Mouse (Mus musculus) spleen, postnatal 36 days (tissue): ENCODE results near the gene Cyb561d2.
"Not testable (repeated sequence)": the region's sequence is repeated elsewhere in the genome, so short reads cannot be mapped to it uniquely, and the experiment has no call there.

Experiments
- DNase-seq, 2 experiments: peaks; one replicate each; pipeline ENCODE4 v3.0.0; 2022; ENCODE audit warnings: low spot score in 2 of 2, mixed read lengths in 1 of 2

The Cyb561d2 gene

GRCm38 (mm10) chr9:107571534-107572326 lies 29.7 kb upstream of the Cyb561d2 start:
- DNase-seq, result no peak

DNA sequence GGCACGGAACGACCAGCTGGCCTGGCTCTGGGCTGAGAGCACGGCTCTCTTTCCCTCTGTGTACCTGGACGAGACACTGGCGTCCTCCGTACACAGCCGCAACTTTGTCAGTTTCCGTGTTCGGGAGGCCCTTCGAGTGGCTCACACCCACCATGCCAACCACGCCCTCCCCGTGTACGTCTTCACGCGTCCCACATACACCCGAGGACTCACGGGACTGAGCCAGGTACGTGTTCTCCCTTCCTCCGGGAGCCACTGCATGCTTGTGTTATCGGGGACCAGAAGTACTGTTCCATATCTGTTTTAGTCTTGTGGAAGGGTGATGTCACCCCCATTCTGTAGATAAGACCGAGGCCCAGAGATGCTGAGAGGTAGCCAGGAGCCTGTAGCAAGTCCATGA lies 28.9 kb upstream of the Cyb561d2 start:
- DNase-seq, result no peak

- no peak for DNase-seq
Measured at GRCm38 (mm10) chr9:107570016-107570415, 28.0 kb upstream of the Cyb561d2 start.

GRCm38 (mm10) chr9:107569270-107569669 lies 27.3 kb upstream of the Cyb561d2 start:
- DNase-seq, result no peak

DNA sequence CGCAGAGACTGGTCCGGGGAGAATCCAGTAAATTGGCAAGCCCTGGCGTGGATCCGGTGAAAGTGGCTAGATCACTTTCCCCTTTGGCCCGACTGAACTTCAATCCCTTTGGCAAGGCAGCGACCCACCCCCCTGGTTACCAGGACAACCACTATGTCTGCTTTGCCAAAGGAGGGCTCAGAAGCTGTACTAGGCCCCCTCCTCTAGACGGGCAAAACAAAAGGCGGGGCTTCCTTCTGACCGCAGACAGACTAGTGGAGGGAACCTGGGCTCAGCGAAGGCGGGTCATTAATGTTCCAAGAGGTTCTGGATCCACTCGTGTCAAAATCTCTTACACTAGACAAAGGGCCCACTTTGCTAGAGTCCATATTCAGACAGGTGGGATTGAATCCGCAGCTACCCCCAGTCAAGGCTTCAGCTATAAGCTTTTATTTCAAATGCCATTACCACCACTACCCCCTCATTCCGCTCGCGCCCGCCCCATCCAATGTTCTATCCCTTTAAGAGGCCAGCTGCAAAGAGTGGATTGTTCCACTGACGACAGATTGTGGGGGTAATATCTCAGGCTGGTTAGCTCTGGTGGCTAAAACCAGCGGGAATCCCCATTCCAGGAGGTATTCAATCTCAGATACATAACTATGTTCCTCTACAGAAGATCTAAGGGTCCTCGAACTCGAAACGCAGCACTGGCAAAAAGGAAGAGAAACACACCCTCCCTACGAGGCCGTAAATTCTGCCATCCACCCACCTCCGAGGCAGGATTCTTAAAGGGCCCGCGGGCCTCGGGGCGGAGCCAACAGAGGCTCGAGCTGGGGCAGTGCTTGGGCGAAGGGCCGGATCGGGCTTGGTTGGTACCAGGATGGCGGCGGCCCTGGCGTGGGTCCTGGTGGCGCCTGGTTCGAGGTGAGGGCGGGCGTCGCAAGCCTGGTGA lies 26.6 kb upstream of the Cyb561d2 start:
- peak; percentile 84 to 89 for DNase-seq

DNA sequence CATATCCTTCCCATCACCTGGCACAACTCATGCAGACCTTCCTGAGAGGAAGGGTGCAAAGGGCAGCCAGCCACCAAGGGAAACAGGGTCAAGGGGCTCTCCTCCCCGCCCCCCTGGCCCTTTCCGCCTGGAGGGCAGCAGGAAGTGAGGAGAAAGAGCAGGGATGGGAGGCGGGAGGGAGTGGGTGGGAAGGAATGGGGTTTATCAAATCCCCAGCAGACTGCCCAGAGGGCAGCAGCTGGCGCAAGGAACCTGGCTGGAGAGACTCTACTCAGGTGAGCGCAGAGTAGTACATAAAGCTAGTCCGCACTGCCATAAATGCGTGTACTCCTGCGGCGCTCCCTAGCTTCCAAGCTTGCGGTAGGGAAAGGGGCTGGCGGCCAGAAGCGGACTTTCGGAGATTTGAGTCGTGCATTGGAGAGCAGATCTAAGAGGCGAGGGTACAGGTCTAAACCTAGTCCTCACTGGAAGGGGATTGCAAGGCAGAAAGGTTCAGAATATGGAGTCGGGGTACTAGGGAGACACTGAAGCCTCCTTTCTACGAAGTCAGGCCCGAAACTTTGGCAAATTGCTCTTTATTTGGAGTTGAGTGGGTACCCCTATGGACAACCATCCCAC lies 25.8 kb upstream of the Cyb561d2 start, which contains the start of gene Hyal2:
Hyal2 (plus strand) TSS at position 244 of the 618 bp plus-strand sequence.
- DNase-seq, result no peak

DNA sequence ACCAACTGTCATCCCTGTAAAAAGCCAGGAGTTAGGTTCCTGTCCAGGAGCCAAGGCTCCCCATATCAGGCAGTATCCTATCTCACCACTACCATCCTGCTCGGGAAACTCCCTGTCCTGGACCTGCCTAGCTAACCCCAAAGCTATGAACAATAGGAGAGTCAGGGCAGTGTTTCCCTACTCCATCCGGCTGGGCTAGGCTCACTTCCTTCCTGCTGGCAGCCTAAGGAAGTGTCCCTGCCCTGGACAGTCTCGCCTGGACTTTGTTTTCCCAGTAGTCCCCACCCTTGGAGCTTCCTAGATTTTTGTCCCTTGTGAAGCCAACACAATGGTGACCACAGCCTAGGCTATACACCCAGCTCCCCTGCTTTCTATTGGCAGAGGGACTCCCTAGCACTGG lies 24.9 kb upstream of the Cyb561d2 start:
- no peak for DNase-seq

DNA sequence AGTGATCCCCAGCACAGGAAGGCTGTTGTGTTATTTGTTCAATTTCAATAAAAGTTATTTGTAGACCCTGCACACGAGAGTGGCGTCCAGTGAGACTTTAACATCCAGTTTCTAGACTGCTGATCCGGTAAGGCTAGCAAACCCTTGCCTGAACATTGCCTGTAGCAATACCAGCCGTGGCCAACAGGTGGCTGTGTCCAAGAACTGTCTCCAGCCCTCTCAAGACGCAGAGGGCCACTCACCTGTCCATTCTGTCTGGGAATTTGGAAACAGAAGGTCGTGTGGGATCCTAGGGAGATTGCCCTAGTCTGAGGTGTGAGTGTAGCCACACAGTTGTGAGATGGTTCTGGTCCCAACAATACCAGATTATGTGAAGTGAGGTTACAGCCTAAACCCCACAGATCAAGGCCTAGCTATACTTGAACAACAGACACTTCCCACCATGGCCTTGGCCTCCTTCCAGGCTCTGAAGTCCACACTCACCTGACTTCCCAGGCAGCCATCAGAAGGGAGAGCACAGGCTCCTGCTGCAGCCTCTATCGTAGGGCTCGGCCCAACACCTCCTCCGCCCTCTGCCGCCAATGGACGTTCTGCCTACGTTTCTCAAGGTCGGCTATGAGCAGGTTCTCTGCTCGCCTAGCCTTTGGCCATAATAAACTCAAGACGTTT lies 24.2 kb upstream of the Cyb561d2 start:
- peak; percentile 71 to 75 for DNase-seq

- DNase-seq, result not testable (repeated sequence)
Measured at GRCm38 (mm10) chr9:107565556-107565955, 23.6 kb upstream of the Cyb561d2 start.

GRCm38 (mm10) chr9:107563029-107563581 lies 21.1 kb upstream of the Cyb561d2 start, which contains the start of gene Tusc2:
Gene Tusc2, plus strand, starts transcription at chr9:107563255.
- peak; percentile 96 for DNase-seq

- no peak for DNase-seq
Measured at GRCm38 (mm10) chr9:107556346-107556745, 14.4 kb upstream of the Cyb561d2 start.

DNA sequence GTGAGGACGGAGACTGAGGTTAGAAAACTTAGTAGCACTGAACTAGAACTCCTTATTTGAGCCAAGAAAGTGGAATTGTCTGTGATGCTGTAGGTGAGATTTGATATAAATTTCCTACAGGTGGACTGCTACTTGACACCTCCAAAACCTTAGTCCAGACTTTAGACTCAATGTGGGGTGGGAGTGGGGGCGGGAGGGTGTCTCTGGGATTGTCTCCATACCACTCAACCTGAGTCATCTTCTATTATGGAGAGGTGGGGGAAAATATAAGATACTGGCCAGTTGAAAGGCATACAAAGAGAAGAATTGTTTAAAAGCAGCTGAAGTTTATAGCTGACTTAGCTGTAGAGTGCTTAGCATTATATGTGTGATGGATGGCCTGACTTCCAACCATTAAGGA lies 13.7 kb upstream of the Cyb561d2 start:
- no peak for DNase-seq

GRCm38 (mm10) chr9:107555031-107555457 lies 13.1 kb upstream of the Cyb561d2 start:
- DNase-seq, result peak; percentile 55 to 65

GRCm38 (mm10) chr9:107554319-107554825 lies 12.4 kb upstream of the Cyb561d2 start:
- peak; percentile 95 to 97 for DNase-seq

GRCm38 (mm10) chr9:107553541-107554318 lies 11.7 kb upstream of the Cyb561d2 start:
- peak; percentile 45 to 46 for DNase-seq

DNA sequence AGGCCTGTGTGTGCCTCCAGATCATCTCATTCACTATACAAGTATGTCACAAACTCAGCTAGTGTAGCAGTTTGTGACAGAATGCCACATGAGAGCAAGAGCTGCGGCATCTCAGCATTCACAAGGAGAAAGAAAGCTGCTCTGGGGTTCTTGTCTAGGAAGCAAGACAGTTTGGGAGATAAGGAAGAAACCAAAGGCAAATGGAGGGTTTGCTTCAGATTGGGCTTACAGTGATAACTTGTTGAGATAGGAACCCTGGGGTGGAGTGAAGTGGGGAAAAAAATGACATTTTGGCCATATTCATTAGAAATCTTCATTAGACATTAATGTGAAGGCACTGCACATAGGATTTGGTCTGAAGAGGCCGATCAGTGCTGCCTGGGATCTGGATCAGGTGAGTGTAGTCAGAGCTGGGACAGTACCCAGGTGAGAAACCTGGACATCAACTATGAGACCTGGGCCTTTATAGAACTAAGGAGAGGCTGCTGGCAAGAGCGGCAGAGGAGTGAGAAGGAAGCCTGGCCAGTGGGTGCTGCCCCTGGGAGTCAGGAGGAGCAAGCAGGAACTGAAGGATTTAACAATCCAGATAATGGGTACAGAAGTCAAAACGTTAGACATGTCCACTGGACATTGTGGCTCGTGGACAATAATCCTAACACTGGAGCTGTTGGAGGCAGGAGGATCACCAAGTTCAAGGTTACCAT lies 10.8 kb upstream of the Cyb561d2 start:
- peak in 1 of 2 experiments; percentile 1 for DNase-seq

GRCm38 (mm10) chr9:107551890-107552355 lies 9.9 kb upstream of the Cyb561d2 start:
- no peak for DNase-seq

DNA sequence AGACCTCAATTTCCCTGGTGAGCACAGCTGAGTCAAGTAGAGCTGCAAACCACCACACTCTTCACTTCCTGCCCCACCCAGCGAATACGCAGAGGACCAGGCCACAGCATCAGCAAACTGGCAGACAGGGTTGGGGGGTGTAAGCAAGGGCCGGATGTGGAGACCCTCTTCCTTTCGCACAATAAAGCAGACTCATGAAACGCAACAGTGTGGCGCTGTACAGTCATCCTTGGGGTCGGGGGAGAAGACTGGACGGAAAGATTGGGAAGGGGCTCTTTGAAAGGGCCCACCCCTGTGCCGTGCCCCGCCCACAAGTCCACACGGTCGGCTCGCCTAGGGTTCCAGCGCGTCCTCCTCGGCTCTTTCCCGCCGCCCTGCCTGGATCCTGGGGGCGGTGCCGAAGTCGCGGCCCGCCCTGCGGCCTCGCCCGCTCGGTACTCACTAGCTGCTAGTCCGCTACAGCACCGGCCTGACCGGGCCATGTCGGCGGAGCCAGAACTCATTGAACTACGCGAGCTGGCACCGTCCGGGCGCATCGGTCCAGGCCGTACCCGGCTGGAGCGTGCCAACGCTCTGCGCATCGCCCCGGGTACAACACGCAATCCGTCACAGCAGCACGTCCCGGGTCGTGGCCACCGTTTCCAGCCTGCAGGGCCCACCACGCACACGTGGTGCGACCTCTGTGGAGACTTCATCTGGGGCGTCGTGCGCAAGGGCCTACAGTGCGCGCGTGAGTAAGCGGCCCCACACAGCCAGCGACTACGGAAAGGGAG lies 9.3 kb upstream of the Cyb561d2 start, which contains the start of gene Rassf1:
Rassf1 (plus strand) TSS at position 439 of the 773 bp plus-strand sequence.
- DNase-seq, result peak; percentile 84 to 87
